Mouse (Mus musculus) hindbrain, postnatal 0 days (tissue): ENCODE measurements around the gene Mef2d. TPM values are rescaled to one million over a fixed set of nuclear protein-coding genes. Genes with fewer than 3 reads are reported as not detected.
A peak's percentile ranks its signal among the peaks of the same experiment; 100 is the strongest.

Experiments used
- ATAC-seq: fragments of 200-750 bp; cut with Nextera tagmentation; 2 replicates; pipeline ENCODE4 v1.8.0; 2017; ENCODE audit warnings: mild to moderate bottlenecking, moderate TSS enrichment, moderate library complexity
- DNase-seq: peaks from one replicate; pipeline ENCODE4 v3.0.0-alpha.2; 2015; ENCODE audit warnings: low spot score
- H3K27ac ChIP-seq: fragments of 300-500 bp; sonication (generic); 2 replicates; pipeline ENCODE4 v1.5.1; 2014; ENCODE audit warnings: mild to moderate bottlenecking
- H3K27me3 ChIP-seq: fragments of 300-500 bp; sonication (generic); 2 replicates; pipeline ENCODE4 v1.6.1; 2014; ENCODE audit warnings: low read length, mixed read lengths; ENCODE audit not compliant: insufficient read depth
- H3K36me3 ChIP-seq: fragments of 300-500 bp; sonication (generic); 2 replicates; pipeline ENCODE4 v1.6.1; 2014; ENCODE audit warnings: low read length, mixed read lengths; ENCODE audit not compliant: insufficient read depth
- H3K4me1 ChIP-seq: fragments of 300-500 bp; sonication (generic); 2 replicates; pipeline ENCODE4 v1.6.1; 2014; ENCODE audit warnings: antibody characterized with exemption, low read length, mixed read lengths; ENCODE audit not compliant: insufficient read depth
- H3K4me2 ChIP-seq: fragments of 300-500 bp; sonication (generic); 2 replicates; pipeline ENCODE4 v1.6.1; 2014; ENCODE audit warnings: low read depth, mild to moderate bottlenecking, low read length, moderate library complexity, mixed read lengths
- H3K4me3 ChIP-seq: fragments of 300-500 bp; sonication (generic); 2 replicates; pipeline ENCODE4 v1.5.1; 2014; ENCODE audit warnings: low read length
- H3K9ac ChIP-seq: fragments of 300-500 bp; sonication (generic); replicated peaks from 2 replicates; pipeline ENCODE4 v1.6.1; 2014; ENCODE audit warnings: mild to moderate bottlenecking, low read length, moderate library complexity, mixed read lengths
- H3K9me3 ChIP-seq: fragments of 300-500 bp; sonication (generic); 2 replicates; pipeline ENCODE4 v1.6.1; 2016; ENCODE audit warnings: low read length, mixed read lengths
- CTCF ChIP-seq: IDR thresholded peaks from 2 replicates; pipeline ENCODE4 v1.5.1; 2016; ENCODE audit warnings: antibody characterized with exemption, control low read depth, low read depth
- WGBS: fragments of 180-500 bp; shearing (Covaris S2); extraction: QIAGEN DNeasy Blood & Tissue Kit; methylation state at CpG from one replicate; pipeline ENCODE4 v1.1.7; 2014; 5-methylcytosine and 5-hydroxymethylcytosine counted together
- polyA plus RNA-seq: library from polyadenylated mRNA; unstranded; fragments of >200 nt; fragmentation: Nextera tagmentation; extraction: Ambion mirVana; gene quantifications from 2 replicates; pipeline ENCODE4 v1.2.1, GENCODE M21; 2015
- total RNA-seq: library from RNA; depleted of rRNA; stranded (reverse); fragments of >200 nt; gene quantifications from 2 replicates; pipeline ENCODE4 v1.2.3, GENCODE M21; 2014

The Mef2d gene
- total and polyA plus RNA-seq, 2 experiments from 2014 or later, result 19.2 to 50.3 TPM

DNA sequence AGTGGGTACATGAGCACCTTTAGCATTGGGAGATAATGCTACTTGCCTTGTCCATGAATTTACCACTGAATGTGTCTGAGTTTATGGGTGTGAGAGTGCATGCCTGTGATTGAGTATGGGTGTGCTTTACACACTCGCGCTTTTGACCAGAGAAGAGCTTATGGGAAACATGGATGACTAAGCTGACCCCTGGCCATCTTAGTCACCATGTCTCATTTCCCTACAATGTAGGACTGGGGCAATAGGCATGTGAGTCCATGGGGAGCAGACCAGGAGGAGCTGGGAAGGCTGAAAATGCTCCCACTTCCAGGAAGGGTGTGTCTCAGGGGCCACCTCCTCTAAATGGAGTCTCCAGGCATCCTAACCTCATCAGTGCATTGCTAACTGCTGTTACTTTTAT is 67.9 kb downstream of the Mef2d start:
- H3K9me3 ChIP-seq, result no peaks in the 10 kb centered on the region
- H3K4me2 ChIP-seq, result peak overlapping the region; percentile 66
- DNase-seq (peak; percentile 3), ATAC-seq (no peak)
- peak overlapping the region; percentile 94 for H3K27ac ChIP-seq
- H3K4me3 ChIP-seq, result peak overlapping the region; percentile 57
- 0 out of 2 replicates have a peak, but pooled peaks cover 4% of the 10 kb centered on the region for H3K27me3 ChIP-seq
- no peaks in the 10 kb centered on the region for H3K36me3 ChIP-seq
- H3K4me1 ChIP-seq, result peaks cover 26% of the 10 kb centered on the region
- H3K9ac ChIP-seq, result peak overlapping the region; percentile 81
- no peak for TF ChIP-seq CTCF
- WGBS, result 8% methylated on average over 2 of the region's 2 CpGs

DNA sequence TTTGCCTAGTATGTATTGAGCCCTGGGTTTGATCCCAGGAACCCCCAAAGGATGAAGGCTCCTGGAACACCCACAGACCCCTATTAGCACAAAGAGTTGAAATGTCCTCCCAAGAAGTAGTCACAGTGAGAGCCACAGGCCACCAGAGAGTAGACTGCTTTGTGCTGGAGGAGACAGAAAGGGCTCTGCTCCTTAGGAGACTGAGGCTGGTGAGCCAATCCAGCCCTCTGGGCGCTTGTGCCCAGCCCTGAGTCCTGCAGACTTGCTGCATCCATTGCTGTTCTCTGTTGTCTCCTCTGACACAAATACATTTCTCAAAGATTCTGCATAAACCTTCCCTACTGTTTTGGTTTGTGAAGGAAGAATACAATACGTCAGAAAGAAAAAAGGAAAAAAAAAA is 68.7 kb downstream of the Mef2d start:
- no peak for TF ChIP-seq CTCF
- Histone ChIP-seq H3K4me1 (peaks cover 24% of the 10 kb centered on the region), H3K4me2 (peak overlapping the region; percentile 66), H3K27me3 (0 out of 2 replicates have a peak, but pooled peaks cover 4% of the 10 kb centered on the region), H3K27ac (peak overlapping the region; percentile 94), H3K9ac (peak overlapping the region; percentile 81), H3K36me3 (no peaks in the 10 kb centered on the region), H3K9me3 (no peaks in the 10 kb centered on the region), H3K4me3 (peak overlapping the region; percentile 57)
- DNase-seq (peak; percentile 2), ATAC-seq (no peak)
- 10% methylated on average over 2 of the region's 2 CpGs for WGBS

DNA sequence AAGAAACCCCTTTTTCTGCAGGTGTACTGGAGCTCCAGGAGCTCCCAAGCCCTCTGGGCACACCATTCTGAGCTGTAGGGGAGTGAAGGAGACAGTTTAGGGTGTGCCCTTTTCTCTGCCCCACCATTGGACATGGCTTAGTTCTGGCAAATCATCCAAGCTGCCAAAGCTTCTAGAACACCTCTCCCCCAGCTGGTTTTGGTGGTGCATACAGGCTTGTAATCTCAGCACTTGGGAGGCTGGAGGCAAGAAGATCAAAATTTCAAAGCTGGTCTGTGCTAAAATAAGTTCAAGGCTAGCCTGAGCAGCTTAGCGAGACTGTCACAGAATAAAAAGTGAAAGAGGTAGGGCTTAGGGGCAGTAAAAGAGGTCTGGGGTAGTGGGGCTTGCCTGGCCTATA is 70.2 kb downstream of the Mef2d start:
- Histone ChIP-seq H3K36me3 (no peaks in the 10 kb centered on the region), H3K4me2 (peak overlapping the region; percentile 66), H3K27ac (peak overlapping the region; percentile 94), H3K4me3 (peak overlapping the region; percentile 57), H3K9me3 (no peaks in the 10 kb centered on the region), H3K27me3 (0 out of 2 replicates have a peak, but pooled peaks cover 4% of the 10 kb centered on the region), H3K9ac (peak overlapping the region; percentile 81), H3K4me1 (peaks cover 22% of the 10 kb centered on the region; the same call in 1 of the 2 replicates)
- TF ChIP-seq CTCF, result no peak
- ATAC-seq (no peak), DNase-seq (peak; percentile 53)
- WGBS, result 16% methylated on average over 1 of the region's 1 CpGs

DNA sequence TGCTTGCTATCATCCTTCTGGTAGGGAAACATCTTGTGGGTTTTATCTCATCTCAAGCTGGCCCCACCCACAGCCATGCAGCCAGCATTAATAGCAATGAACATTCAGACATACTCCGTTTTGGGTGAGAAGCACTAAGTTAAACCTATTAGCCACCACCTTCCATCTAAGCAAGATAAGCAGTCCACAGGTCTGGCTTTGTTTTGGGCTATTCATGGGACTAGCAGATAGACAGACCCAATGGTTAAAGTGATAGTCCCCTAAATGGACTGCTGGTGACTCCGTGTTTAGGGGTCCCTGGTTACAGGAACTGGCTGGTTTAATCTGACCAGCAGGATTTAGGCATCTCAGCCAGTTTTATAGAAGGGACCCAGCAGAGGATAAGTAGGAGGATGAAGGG is 70.8 kb downstream of the Mef2d start:
- 0 out of 2 replicates have a peak, but pooled peaks cover 4% of the 10 kb centered on the region for H3K27me3 ChIP-seq
- peak overlapping the region; percentile 66 for H3K4me2 ChIP-seq
- H3K4me1 ChIP-seq, result peaks cover 22% of the 10 kb centered on the region; the same call in 1 of the 2 replicates
- peak overlapping the region; percentile 93 for H3K27ac ChIP-seq
- WGBS, result 9% methylated on average over 2 of the region's 2 CpGs
- no peaks in the 10 kb centered on the region for H3K9me3 ChIP-seq
- DNase-seq (peak; percentile 28), ATAC-seq (no peak)
- TF ChIP-seq CTCF, result no peak
- peak overlapping the region; percentile 66 for H3K4me3 ChIP-seq
- H3K9ac ChIP-seq, result peak overlapping the region; percentile 88; the same call in 1 of the 2 replicates
- H3K36me3 ChIP-seq, result no peaks in the 10 kb centered on the region

DNA sequence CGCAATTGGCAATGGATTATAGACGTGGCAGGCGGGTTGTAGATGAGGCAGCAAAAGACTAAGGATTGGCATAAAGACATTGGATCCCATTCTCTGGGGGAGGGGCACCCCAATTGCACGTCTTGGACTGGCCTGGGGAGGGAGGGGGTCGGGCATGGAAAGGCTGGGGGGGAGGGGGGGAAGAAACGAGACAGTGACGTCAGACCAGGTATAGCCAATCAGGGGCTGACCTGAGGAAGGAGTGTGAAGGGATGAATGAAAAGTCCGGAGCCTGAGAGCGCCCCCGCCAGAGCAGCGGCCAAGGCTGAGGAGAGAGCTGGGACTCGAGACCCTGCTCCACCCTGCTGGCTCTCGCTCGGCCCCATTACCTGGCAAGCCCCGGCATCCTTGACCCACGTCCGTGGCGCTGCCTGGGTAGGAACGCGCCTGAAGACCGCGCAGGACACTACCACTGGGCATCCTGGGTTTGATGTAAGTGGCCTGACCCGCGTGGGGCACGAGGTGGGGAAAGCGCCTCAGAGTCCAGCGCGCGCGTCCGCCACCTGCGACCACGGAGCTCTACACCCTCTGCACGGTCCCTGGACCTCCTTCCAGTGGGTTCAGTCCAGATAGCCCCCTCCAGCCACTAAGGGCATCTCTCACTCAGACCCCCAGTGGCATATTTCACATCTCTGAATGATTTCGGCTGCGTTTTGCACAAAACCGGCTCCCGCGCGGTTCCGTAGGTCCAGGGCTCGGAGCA is 72.2 kb downstream of the Mef2d start:
- no peaks in the 10 kb centered on the region for H3K9me3 ChIP-seq
- H3K4me3 ChIP-seq, result peak overlapping the region; percentile 66
- H3K27ac ChIP-seq, result peak overlapping the region; percentile 93
- 2% methylated on average over 42 of the region's 42 CpGs for WGBS
- peak overlapping the region; percentile 88 for H3K9ac ChIP-seq
- H3K27me3 ChIP-seq, result 0 out of 2 replicates have a peak, but pooled peaks cover 4% of the 10 kb centered on the region
- peak; percentile 54 for TF ChIP-seq CTCF
- H3K4me2 ChIP-seq, result peak overlapping the region; percentile 66
- ATAC-seq, result peak; percentile 92
- no peaks in the 10 kb centered on the region for H3K36me3 ChIP-seq
- H3K4me1 ChIP-seq, result peaks cover 25% of the 10 kb centered on the region; the same call in 1 of the 2 replicates
- DNase-seq, result peak; percentile 95

DNA sequence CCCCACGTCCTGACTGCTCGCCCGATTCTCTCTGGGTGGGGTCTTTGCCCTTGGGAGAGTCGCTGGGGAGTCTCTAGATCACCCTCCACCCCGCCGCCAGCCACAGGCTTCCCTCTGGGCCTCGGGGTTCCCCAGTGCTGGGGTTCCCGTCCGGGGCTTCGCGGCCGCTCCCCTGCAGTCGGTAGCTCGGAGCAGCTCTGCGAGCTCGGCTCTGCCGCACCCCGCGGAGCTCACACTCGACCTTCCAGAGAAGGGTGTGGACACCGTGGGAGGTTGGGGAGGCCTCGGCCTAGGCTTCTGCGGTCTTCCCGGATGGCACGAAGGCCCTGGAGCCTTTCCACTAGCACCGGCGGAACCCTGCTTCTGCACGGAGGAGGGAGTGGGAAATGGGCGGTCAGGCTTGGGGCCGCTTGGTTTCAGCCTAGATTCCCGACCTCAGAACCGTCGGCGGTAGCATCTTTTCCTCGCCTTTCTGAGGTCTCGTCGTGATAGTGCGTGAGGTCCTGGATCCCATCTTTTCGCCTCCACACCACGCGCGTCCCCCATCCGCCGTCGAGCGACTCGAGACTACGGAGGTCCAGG is 72.9 kb downstream of the Mef2d start:
- Histone ChIP-seq H3K4me2 (peak overlapping the region; percentile 66), H3K4me3 (peak overlapping the region; percentile 66), H3K36me3 (peaks cover 2% of the 10 kb centered on the region; the same call in 1 of the 2 replicates), H3K27me3 (0 out of 2 replicates have a peak, but pooled peaks cover 4% of the 10 kb centered on the region), H3K9me3 (no peaks in the 10 kb centered on the region), H3K27ac (peak overlapping the region; percentile 93), H3K4me1 (peaks cover 28% of the 10 kb centered on the region; the same call in 1 of the 2 replicates), H3K9ac (peak overlapping the region; percentile 88)
- no peak for TF ChIP-seq CTCF
- DNase-seq (peak; percentile 40), ATAC-seq (no peak)
- 2% methylated on average over 48 of the region's 48 CpGs for WGBS
